Mouse (Mus musculus) spleen, adult 12 weeks (tissue): ENCODE data around the gene Meiob.

Source experiments
- DNase-seq: peaks from one replicate; pipeline ENCODE4 v3.0.0; 2022; ENCODE audit warnings: low spot score

Meiob gene

DNA sequence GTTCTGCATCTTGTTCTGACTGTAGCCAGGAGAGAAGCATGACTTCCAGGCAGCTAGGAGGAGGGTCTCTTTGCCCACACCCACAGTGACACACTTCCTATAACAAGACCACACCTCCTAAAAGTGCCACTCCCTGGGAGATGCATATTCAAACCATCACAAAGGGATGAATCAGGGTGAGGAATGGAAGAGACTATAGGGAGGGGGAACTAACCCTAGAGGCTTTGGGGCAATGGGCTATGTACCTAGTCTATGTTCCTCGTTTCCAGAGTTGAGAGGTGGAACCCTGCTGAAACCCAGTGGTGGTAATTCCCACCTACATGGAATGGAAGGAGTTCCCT lies 70.3 kb downstream of the Meiob start:
- DNase-seq, result no peak

DNA sequence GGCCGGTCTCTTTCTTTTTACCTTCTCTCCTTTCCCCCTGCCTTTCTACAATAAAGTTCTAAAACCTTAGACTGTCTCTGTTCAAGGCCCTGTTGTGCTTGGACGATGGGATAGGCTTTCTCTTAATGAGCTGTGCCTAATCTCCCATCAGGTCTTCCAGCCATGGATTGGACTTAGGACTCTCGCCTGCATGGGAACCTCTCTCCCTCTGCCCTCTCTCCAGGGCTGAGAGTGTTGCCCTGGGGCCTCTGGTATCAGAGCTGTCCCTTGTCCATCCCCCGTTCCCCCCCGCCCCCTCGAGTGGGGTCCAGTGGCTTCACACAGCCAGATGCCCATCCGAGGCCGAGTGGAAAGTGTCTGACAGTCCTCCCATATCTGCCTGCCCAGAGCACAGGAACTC lies 70.9 kb downstream of the Meiob start:
- DNase-seq, result no peak

DNA sequence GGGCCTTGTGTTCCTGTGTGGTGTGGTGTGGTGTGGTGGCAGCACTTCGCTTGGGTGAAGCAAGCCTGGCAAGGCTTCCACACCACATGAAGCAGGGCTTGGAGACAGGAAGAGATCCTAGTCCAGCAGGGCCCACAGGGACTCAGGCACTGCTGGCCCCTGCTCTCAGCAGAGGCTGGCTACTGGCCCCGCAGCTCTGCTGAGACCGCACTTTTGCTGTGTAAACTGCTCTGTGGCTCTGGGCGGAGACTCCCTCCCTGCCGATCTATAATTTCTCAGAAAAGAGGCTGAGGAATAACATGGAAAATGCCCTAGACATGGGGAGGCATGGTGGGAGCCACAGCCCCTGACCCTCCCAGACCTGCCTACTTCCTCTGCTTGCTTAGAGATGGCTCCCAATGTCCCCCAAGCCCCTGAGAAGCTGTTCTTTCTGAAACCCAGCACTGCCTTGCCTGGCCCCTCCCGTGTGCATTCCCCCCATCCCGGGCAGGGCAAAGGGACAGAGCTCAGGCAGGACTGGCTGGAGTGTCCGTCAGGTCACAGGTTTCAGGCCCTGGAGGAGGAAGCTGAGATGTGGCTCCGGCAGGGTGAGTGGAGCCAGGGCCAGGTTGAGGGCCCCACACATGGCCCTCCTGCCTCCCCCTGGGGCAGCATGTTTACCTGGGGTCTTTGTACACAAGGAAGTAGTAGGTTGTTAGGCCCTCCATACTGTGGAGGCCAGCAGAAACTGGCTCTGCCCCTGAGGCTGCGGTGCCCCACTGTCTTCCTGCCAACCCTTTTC lies 73.4 kb downstream of the Meiob start:
- no peak for DNase-seq

DNA sequence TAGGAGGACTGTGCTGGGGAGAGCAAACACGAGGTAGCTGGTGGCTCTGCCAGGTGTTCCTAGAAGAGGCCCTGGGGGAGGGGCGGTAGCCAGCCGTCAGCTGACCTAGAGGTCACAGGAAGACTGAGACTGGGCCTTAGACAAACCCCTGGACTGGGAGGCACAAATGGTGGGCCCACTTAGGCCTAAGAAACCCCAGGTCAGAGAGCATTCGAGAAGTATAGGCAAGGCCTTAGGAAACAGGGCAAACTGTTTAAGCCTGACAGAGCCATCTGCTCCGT lies 74.0 kb downstream of the Meiob start:
- DNase-seq, result no peak

DNA sequence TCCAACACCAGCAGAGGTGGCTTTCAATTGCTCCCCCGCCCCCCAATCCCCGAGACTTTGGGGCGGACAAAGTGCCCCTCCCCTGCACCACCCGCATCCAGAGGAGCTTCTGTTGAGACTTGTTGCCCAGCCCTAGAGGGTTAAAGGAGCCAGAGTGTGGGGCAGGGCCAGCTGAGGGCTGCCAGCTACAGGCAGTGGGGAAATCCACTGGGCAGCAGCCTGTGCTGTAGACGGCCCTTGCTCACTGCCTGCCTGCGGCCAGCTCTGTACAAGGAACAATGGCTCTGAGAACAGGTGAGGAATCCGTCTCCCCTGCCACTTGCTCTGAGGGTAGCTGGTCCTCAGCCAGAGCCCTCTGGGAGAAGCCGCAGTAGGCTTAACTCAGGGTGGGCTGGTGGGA lies 74.4 kb downstream of the Meiob start:
- no peak for DNase-seq

DNA sequence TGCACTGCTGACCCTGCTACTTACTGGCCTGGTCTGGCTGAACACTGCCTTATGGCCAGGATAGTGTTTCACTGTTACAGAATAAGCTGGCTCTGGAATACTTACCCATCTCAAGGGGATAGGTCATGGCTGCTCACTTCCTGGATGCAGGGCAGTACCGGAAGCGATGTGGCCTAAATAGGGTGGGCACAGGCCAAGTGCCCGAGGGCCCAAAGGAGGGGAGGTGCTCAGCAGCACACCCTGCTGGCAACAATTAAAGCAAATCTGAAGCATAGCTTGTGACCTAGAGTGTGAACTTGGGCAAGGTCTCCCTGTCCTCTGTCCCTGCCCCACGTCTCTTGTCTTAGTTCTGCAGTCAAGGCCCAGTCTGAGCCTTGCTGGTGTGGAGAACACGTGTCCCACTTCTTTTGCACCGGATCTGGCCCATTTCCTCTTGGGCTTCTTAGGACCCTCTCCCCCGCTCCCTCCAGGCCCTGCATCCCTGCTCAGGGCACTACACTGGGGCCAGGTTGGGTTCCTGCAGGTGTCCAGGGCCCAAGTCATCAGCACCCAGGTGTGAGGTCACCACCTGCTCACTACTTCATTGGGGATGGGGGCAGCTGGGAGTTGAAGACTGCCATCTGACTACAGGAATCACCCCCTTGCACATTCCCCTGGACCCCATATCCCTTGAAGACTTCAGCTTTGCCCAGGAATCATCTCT lies 77.8 kb downstream of the Meiob start:
- DNase-seq, result no peak

DNA sequence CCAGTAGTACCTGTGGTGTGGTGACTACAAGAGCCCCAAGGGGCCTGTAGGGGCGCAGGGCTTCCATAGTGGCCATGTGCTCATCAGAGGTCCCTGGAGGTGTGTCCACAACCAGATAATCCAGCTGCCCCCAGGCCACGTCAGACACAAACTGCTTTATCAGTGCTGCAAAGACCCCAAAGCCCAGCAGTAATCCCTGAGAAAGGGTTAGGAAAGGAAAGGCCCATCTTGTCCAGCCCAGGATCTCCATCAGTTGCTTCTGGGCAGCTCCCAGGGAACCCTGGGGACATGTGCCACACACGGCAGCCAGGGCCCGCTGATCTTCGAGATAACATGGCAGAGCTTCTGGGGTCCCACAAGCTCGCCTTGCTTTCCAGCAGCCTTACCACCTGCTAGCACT lies 80.3 kb downstream of the Meiob start:
- DNase-seq, result no peak

DNA sequence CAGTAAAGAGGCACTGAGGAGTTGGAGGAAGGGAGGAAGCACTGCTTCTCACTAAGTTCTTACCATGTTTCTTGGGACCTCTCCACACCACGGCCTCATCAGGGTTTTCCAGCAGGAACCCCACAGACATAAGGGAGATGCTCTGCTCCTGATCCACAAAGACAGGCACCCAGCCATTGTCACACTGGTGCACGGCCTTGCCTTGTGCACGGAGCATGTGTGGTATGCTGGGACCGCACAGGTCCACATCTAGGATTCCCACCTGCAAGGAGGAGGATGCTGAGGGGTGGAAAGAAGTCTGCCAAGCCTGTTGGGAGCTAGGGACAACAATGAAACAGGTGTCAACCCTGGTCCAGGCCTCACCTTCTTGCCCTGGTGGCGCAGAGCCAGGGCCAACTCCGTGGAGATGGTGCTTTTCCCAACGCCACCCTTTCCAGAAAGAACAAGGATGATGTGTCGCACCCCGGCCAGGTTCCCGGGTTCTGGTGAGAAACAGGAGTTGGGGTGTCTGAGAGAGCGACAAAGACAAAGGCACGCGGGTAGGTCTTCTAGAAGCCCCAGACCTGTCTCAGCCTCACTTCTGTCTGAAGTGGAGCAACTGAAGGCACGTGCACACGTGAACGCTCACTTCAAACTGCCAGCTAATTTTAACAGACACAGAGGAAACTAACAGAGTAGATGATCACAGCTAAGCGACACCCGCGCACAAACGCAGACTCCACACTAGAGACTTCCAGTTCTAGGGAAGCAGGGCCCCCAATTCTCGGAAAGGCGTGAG lies 81.5 kb downstream of the Meiob start:
- no peak for DNase-seq

DNA sequence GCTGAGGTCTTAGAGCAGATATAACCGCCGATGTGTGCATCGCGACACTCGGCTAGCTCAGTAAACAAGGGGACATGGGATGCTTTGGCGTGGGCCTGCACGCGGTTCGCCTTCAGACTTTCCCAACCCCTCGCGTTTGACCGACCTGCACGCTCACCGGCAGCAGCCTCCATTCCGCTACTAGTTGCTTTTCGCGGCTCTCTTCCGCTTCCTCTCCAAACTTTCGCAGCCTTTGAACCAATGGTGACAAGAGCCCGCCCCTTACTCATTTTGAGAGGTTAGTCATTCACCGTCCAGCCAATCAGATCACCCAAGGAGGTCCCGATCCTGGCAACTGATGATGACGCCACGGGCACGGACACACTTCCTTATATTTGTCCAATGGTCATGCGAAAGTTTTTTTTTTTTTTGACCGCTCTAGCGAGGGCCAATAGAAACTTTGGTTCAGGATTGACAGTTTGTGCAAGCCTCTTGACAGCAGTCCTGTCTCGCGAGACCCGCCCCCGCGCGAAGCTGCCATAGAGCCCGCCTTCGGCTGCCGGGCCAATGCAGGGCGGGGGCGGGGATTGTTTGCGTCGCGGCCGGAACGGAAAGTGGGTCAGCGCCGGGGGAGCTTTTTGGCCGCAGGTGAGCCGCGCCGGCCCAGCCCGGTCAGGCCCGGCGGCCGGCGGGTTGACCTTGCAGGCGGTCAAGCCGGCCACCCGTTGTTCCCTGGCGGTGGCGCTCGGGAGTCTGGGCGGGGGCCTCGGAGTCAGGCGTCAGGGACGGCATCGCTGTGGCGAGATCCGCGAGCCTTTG lies 82.2 kb downstream of the Meiob start, which contains the start of the genes Nubp2 and Spsb3:
Gene Nubp2, minus strand, starts transcription at position 216 of the 798 bp plus-strand sequence.
Gene Spsb3, plus strand, starts transcription at position 510 of the 798 bp plus-strand sequence.
- DNase-seq, result peak; percentile 93

DNA sequence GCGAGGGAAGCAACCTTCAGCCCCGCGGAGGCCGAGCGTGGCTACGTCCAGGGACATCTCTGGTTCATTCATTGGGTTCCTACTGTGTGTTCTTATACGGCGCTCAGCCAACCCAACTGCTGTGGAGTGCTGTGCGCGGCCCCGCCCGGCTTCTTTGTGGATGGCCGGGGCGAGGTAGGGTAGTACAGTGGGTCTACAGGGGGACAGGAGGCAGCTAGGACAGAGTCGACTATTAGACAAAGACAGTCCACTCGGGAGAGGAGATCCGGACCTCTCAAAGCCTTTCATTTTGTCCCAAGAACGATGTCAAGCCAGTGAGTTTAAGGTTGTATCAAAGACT lies 82.8 kb downstream of the Meiob start:
- DNase-seq, result no peak

DNA sequence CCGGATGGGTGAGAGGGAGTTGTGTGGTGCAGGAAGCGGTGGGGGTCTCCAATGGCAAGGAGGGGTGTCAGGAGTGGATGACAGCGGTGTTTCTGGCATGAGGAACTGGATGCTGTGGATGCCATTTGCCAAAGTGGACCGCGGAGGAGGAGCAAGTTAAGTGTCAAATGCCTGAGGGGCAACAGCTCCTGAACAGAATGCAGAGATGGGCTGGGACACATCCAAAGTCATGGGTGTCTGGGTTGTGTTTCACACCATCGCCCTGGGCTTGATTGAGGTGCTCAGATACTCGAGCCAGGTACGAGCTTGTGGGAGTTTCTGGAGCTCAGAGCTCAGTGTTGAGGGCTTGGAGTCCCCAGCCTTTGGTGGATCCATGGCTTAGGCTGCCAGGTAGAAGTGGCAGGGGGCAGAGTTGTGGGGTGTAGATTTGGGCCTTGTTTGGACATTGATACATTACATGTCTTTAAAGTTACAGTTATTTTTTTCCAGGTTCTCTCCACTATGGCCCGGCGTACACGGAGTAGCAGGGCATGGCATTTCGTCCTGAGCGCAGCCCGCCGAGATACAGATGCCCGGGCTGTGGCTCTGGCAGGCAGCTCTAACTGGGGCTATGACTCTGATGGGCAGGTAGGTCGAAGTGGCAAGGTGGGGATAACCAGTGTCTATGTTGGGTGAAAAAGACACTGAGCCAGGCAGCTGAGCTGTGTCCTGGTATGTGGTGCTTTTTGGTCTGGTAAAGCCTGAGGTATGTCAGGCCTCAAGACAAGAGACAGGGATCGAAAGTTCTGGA lies 83.4 kb downstream of the Meiob start:
- no peak for DNase-seq

DNA sequence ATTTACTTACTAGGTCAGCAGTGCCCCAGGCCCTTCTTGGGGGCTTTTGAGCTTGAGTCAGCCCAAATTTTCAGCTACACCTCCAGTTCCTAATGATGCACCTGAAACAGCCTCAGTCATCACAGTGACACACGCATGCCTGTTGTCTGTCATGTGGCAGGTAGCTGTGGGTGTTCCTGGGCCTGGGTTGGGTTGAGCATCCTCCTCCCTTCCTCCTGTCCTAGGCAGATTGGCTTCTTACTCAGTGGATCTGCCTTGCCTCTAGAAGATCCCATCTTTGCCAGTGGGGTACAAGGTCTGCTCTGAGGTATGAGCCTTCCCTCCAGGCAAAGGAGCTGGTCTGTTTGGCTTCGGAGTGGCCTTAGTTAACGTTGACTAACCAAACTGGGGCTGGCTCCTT lies 84.8 kb downstream of the Meiob start:
- DNase-seq, result no peak
